In the genomic region with DNA sequence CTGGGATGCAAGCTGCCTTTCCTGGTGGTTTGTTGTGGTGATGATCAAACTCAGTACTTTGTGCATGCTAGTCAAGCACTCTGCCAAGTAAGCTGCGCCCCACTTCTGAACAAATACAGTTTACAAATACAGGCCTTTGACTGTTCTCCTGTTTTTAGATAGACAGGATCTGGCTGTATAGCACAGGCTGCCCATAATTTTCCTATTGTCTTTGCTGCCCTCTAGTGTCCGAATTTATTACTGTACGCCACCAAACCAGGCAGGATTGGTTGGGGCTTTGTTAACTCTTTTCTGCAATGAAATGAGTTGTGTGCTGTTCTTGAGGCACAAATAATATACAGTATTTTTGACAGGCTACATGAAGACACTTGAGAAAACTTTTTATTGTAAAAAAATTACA, we compare ENCODE assay signal across 9 mouse cellular contexts. TPM values are rescaled to one million over a fixed set of nuclear protein-coding genes. Genes with fewer than 3 reads are reported as not detected.
DNase-seq lines count a peak whose midpoint lies in the region; ATAC-seq lines count a peak whose summit lies in the region.
"Had no signal": no experiment of that assay in that cellular context is flagged by ENCODE, and none has a peak within 500 bp of the region (broad histone marks: within the 10 kb centered on the region; RNA-seq: fewer than 3 reads in every experiment).

No protein-coding gene starts in this region.

- H3K36me3 ChIP-seq in heart, embryonic 10.5 days: no peaks in the 10 kb centered on the region
- H3K36me3 ChIP-seq in midbrain, embryonic 11.5 days (ENCODE audit: control insufficient read depth, insufficient read depth, low read length): no peaks in the 10 kb centered on the region
- H3K36me3 ChIP-seq: heart, embryonic 15.5 days had no signal

- H3K4me1 ChIP-seq in heart, embryonic 10.5 days: no peaks in the 10 kb centered on the region
- H3K4me1 ChIP-seq in midbrain, embryonic 11.5 days (ENCODE audit: control insufficient read depth, insufficient read depth, low read length): no peaks in the 10 kb centered on the region
- H3K4me1 ChIP-seq: heart, embryonic 15.5 days had no signal

- no peak overlapping the region for H3K9ac ChIP-seq in midbrain, embryonic 11.5 days (ENCODE audit: low read length)
- H3K9ac ChIP-seq: heart, embryonic 15.5 days had no signal

- H3K9me3 ChIP-seq in heart, embryonic 10.5 days: no peaks in the 10 kb centered on the region
- no peaks in the 10 kb centered on the region for H3K9me3 ChIP-seq in midbrain, embryonic 11.5 days (ENCODE audit: control insufficient read depth, low read length)
- H3K9me3 ChIP-seq: heart, embryonic 15.5 days had no signal

- no peak overlapping the region for H3K4me3 ChIP-seq in heart, embryonic 10.5 days
- no peak overlapping the region for H3K4me3 ChIP-seq in midbrain, embryonic 11.5 days (ENCODE audit: low read depth, low read length)
- H3K4me3 ChIP-seq: heart, embryonic 15.5 days had no signal

- H3K27ac ChIP-seq in heart, embryonic 10.5 days: no peak overlapping the region
- H3K27ac ChIP-seq in midbrain, embryonic 11.5 days (ENCODE audit: low read depth, low read length): no peak overlapping the region
- H3K27ac ChIP-seq: heart, embryonic 15.5 days had no signal

- H3K27me3 ChIP-seq in heart, embryonic 10.5 days (ENCODE audit: insufficient read depth, poor library complexity, severe bottlenecking): no peaks in the 10 kb centered on the region
- no peaks in the 10 kb centered on the region for H3K27me3 ChIP-seq in midbrain, embryonic 11.5 days (ENCODE audit: control insufficient read depth, insufficient read depth, low read length)
- H3K27me3 ChIP-seq: heart, embryonic 15.5 days had no signal

- ATAC-seq in midbrain, embryonic 11.5 days (ENCODE audit: low FRiP score): peak; percentile 73; the same call in 1 of the 2 replicates

- no peak overlapping the region for H3K4me2 ChIP-seq in midbrain, embryonic 11.5 days
- H3K4me2 ChIP-seq: heart, embryonic 15.5 days had no signal

- intact Hi-C loops in heart, postnatal 36 days (cut with DNase I): loop anchor here (2.0 kb wide), 1 partner anchor 552 kb away; no protein-coding TSS in a partner anchor

- DNase-seq in heart, adult 8-10 months (ENCODE audit: low spot score): peak; percentile 7
- DNase-seq in heart, embryonic 10.5 days (ENCODE audit: low spot score): no peak
- peak; percentile 27 for DNase-seq in adrenal gland, adult 2 months
- DNase-seq in embryo, embryonic 11 days: peak; percentile 45
- DNase-seq in heart, postnatal 36 days: peak; percentile 25 to 44
- peak; percentile 49 to 78 for DNase-seq in layer of hippocampus, postnatal 14 days (ENCODE audit: low spot score in 2 of 2)
- peak; percentile 94 for DNase-seq in midbrain, embryonic 11.5 days (ENCODE audit: low spot score, missing footprints)
- DNase-seq in urinary bladder, postnatal 36 days (ENCODE audit: low spot score in 2 of 2): peak; percentile 2 to 13

- 18% methylated on average over 3 of the region's 3 CpGs for WGBS in heart, embryonic 10.5 days
- WGBS in midbrain, embryonic 11.5 days: 24% methylated on average over 3 of the region's 3 CpGs

RNA-seq across cellular contexts. Expression of a gene that starts 54.8 kb away (rescaled TPM):
- 1 to 10 TPM; 1.1 to 1.4 (median 1.1) TPM for total RNA-seq in heart, adult 8-10 months (2022)
- polyA plus RNA-seq in heart, embryonic 10.5 days (2016; fragmentation: Nextera tagmentation; extraction: Ambion mirVana): 3.2 and 4.7 TPM in 2 replicates
- total RNA-seq in adrenal gland, adult 2 months (2021): 10 to 100 TPM; 20.6 to 28.4 TPM
- 0.93 and 1.4 TPM in 2 replicates for polyA plus RNA-seq in adrenal gland, adult 2 months (2012; rRNA removed)
- 1 to 10 TPM; 2.6 to 2.8 TPM for total RNA-seq in heart, postnatal 36 days (2021)
- total RNA-seq in layer of hippocampus, postnatal 14 days (2021): 10 to 100 TPM; 28.0 to 29.0 TPM
- polyA plus RNA-seq in midbrain, embryonic 11.5 days (2014; fragmentation: Nextera tagmentation; extraction: Ambion mirVana): 11.9 and 12.8 TPM in 2 replicates

Comparison
In these comparisons a context has a peak if more than half of its experiments do, and no peak if none do; other contexts are left out.
1. RNA of a gene that starts 54.8 kb away (total RNA-seq): 28.0 to 29.0 TPM in layer of hippocampus, postnatal 14 days and 20.6 to 28.4 TPM in adrenal gland, adult 2 months; 2.6 to 2.8 TPM in heart, postnatal 36 days and 1.1 to 1.4 TPM in heart, adult 8-10 months; every median in the first group is over 4 times any median in the second.